Mouse (Mus musculus) neural tube, embryonic 10.5 days (tissue): ENCODE data around the gene Fgf4.
"Not testable (repeated sequence)": the region's sequence is repeated elsewhere in the genome, so short reads cannot be mapped to it uniquely, and the experiment has no call there.

Source experiments
- DNase-seq: peaks from one replicate; pipeline ENCODE4 v3.0.0-alpha.2; 2017; ENCODE audit warnings: low spot score; ENCODE audit errors: extremely low spot score

Fgf4 gene

DNA sequence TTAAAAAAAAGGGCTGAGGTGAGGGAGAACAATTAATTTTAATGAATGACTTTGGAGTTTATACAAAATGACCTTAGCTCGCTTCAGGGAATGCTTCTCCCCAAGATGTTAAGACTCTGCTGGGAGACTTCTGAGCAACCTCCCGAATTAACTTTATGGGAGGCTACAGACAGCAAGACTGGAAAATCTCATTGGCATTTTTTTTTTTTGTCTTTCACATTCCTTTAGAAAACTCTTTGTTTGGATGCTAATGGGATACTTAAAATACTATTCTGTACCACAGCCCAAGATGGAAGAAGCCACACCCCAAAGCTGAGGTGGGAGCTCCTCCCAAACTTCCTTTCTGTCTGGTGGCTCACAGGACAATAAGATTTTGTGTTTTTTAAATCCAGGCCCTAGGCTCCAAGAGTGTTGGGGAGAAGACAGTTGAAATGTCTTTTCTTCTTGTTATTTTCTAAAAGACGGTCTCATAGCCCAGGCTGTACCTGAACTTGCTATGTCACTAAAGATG, 17.0 kb downstream of the Fgf4 start:
- DNase-seq, result no peak

DNA sequence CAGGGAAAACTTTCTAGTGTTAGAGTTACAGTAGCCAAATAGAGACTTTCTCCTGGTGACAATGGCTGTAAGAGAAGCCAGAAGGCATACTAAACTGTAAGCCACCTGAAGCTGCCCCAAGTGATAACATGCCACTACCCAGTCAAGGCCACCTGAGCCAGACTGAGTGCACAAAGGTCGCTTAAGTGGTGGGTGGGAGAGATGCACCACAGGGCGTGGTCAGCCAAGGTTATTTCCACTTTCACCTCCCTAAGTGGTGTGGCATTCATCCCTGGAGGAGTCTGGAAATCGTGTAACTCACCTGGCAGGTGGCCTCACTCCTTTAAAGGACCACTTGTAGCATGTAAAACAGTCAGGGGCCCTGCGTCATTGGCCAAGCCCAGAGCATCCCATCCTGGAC, 20.0 kb downstream of the Fgf4 start:
- no peak for DNase-seq

DNA sequence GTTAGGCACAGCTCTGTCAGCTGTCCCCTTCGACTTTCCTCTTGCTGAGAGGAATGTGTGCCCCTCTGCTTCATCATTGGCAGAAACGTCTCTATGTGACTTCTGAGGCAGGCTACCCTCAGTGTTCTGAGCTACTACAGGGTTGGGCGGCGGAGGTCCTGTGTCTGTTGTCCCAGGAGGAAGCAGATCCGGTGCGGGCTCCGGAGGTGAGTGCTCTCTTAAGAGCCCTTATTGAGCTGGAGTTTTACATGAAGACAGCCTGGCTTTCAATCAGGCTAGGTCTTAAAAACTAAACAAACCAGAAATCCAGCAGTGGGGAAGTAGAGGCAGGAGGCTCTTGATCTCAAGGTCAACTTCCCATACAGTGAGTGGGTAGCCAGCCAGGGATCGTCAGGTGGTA, 20.4 kb downstream of the Fgf4 start:
- DNase-seq, result no peak

DNA sequence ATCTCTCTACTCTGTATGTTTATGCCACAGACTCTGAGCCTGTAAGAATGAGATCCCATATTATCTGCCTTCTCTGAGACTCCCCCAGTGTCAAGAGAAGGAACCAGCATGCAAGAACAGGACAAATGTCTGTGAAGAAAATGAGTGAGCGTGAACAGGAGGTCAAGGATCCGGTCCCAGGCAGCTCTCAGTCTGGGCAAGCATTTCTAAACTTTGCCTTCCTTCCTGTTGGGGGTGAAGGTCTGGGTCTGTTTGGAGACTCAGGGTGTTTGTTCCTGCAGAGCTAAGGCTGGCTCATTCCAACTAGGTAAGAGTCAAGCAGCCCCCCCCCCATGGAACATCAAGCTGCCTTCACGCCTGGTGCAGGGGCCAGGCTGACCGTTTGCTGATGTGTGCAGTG, 25.3 kb downstream of the Fgf4 start:
- DNase-seq, result no peak

DNA sequence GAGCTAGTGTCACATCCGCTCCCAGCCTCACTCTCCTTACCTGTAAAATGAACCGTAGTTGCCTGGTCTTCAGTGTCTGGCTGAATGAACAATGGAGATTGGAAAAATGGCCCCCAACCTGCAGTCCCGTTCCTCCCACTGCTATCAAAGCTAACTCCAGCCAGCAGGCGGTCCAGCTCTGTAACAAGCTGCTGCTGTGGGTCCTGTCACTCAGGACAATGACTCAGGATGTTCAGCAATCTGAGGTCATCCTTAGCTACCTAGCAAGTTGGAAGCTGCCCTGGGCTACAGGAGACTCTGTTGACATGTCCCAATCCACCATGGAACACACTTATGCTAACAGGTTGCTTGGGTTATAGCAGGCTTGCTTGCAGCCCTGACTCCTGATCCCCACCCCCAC, 26.0 kb downstream of the Fgf4 start:
- no peak for DNase-seq

DNA sequence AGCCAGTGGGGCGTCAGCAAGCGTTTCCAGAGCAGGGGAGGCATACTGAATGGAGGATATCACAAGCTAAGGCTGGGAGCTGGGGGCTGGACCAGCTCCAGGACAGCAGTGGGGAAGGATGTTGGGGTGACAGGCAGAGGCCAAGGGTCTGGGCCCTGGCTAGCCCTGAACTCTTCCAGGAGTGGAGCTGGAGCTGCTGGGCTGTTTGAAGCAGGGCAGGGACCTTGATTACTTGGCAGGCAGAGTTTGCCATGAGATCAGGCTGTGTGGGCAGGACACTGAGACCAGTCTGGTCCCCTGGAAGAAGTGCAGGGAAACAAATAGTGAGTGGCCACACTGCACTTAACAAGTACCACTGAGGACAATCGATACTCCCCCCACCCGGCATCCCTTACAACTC, 27.1 kb downstream of the Fgf4 start:
- no peak for DNase-seq

DNA sequence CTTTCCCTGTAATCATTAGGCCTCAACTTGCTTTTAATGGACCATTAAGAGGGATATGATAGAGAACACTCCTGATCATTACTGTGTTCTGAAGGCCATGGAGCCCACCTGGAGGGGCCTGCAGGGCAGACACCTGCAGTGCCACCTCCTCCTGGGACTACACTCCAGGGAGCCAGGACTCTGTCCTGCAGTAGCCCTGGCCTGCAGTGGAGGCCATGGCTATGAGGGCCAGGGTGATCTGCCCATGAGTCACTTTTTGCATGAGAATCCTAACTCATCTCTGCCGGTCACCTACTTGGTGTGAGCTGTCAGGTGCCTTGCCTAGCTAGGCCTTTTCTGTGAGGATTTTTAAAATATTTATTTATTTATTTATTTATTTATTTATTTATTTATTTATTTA, 31.2 kb downstream of the Fgf4 start:
- DNase-seq, result no peak

DNA sequence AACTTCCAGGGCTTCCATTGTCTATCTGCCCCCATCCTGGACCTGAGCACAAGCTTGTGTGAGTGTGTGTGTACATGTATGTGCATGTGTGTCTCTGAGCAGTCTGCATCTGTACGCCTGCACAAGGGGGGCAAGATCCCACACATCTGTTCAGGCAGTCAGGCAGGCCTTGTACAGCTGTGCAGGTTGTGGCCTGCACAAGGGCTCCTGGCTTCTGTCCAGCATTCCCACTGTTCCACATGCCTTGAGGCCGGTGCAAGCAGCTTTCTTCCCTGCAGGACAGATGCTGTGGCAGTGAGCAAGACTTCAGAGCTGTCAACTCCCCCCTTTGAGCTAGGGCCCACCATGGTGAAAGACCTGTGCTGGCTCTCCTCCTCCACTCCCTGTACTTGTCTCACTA, 35.9 kb downstream of the Fgf4 start:
- DNase-seq, result no peak

DNA sequence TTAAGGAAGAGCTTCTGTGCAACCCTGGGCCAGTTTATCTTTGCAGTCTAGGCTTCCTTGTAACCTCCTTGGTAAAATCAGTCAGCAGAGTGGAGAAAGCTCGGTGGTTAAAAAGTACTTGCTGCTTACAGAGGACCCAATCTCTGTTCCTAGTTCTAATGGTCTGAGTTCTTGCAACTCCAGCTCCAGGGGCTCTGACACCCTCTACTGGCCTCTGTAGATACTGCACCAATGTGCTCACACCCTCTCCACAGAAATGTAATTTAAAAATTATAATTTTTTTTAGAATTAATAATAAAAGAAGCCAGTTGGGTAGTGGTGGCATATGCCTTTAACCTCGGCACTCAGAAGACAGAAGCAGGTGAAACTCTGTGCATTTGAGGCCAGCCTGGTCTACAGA, 40.5 kb downstream of the Fgf4 start:
- DNase-seq, result no peak

DNA sequence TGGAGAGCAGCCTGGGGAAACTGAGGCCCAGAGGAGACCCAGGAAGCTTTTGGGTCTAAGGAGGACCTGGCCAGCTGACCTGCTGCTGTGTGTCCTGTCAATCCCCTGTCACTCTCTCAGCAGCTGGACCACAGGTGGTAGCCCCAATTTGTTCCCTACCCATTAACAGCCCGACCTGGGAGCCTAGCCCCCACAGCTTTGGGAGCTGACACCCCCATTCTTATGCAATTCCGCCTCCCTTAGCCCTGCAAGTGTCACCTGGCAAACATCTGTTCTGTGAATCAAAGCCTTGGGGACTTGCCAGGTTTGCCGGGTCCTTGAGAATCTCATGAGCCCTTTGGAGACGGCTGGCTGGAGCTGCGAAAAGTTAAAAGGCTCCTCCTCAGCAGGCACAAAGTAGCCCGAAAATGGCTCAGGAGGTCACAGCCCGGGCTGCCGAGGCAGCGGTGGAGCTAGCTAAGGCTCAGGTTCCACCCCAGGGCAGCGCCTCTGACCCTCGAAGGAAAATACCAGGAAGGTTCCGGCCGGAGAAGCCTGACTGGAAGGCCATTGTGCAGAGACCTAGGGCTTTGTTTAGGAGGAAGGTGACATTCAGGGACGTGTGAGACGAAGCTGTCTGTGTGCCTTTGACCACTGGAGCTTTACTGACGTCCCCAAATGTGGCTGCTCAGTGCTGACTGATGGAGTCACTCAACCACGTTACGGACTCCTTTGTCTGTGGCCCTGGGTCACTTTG, 41.6 kb downstream of the Fgf4 start:
- DNase-seq, result no peak

DNA sequence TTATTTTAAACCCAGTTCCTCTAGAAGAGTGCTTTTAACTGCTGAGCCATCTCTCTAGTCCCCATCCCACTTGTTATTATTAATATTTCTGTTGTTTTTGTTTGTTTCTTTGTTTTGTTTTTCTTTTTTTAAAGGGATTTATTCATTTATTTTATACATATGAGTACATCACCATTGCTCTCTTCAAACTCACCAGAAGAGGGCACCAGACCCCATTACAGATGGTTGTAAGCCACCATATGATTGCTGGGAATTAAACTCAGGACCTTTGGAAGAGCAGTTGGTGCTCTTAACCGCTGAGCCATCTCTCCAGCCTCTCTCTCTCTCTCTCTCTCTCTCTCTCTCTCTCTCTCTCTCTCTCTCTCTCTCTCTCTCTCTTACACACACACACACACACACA, 43.5 kb downstream of the Fgf4 start:
- not testable (repeated sequence) for DNase-seq

DNA sequence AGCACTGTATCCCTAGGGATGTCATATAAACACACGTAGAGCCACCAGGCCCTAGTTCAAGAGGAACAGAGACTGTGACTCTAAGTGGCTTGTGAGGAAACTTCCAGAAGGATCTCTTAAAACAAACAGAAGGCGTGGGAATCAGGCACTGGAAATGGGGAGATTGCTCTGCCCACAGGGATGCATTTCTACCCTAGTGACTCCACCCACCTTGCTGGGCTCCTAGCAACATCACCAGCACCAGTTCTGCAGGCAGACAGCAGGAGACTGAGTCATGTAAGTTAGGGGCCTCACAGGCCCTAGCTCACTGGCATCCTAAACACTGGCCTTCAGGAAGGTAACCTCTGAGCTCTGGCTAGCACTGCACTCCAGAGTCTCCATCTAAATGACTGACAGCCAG, 44.7 kb downstream of the Fgf4 start:
- no peak for DNase-seq

DNA sequence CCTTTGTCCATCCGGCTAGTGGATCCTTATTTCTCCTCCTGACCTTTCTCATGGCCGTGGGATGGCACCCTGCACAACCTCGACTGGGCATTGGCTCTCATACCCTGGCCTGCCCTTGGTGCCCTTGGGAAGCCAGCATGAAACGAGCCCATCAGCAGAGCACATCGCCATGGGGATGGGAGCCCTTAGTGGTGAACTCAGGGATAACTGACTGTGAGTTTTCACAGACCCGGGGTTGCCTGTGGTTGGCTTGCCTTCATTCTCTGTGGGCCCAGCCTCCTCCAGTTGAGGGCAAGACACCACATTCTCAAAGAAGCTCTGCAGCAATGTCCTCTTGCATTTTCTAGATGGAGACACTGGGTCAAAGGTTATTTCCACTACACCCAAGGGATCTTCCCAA, 45.2 kb downstream of the Fgf4 start:
- DNase-seq, result no peak

DNA sequence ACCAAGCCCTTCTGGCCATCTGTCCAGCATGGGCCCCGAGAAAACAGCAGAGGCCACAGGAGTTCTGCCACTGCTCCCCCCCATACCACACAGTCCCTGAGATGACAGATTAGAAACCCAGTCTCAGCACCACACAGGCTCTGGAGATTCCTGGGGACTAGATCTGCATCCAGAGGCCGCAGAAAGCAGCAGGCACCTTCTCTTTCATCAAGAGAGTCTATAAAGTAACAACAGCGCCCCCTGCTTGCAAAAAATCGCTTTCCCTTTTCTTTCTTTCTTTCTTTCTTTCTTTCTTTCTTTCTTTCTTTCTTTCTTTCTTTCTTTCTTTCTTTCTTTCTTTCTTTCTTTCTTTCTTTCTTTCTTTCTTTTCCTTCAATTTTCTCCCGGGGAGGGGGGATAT, 47.0 kb downstream of the Fgf4 start:
- peak; percentile 46 for DNase-seq

DNA sequence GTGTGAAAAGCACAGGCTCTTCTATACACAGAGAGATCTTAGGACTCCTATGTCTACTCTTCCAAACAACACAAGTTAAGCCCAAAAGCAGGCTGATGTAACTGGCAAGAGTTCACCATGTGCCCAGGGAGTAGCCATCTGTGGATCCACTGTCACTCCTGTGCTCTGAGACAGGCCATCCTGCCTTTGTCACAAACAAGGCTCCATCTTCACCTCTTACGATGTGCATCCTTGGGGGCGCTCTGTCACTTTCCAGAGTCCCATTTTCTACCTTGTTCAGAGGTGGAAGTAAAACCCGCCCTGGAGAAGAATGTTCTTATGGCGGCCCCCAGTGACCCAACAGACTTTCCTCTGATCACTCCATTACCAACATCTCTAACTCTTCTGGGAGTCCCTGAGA, 47.5 kb downstream of the Fgf4 start:
- DNase-seq, result peak; percentile 33

DNA sequence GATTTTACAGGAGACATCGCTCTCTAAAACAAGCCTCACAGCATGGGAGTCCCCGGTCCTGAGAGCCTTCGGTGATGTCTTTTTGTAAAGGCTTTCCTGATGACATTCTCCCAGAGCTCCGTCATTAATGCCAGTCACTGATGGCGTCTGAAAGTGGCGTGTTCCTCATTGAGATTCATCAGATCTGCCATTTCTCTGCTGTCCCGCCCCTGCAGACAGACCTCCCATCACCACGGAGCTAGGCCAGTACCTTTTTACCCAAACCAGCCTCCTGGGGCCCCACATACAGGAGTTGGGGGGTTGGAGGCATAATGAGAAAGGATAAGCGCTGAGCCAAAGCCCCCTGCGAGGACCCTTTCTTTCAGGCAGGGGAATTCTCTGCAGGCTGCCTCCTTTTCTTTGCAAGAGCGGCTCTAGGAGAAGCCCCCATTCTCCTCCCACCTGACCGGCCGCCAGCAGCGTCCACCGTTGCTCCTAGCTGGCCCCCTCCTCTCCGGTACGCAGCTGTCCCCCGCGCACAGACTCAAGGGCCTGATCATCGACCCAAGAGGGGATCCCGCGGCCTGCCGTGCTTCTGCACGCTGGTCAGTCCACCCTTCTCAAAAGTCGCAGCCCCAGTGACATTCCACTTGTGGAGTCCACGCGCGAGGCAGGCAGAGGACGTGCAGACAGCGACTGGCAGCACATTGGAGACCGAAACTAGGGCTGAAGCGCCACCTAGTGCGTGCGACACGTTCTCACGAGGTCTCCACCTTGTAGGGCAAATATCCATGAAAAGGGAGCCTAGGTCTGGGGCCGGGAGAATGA, 48.3 kb downstream of the Fgf4 start:
- peak; percentile 82 for DNase-seq

DNA sequence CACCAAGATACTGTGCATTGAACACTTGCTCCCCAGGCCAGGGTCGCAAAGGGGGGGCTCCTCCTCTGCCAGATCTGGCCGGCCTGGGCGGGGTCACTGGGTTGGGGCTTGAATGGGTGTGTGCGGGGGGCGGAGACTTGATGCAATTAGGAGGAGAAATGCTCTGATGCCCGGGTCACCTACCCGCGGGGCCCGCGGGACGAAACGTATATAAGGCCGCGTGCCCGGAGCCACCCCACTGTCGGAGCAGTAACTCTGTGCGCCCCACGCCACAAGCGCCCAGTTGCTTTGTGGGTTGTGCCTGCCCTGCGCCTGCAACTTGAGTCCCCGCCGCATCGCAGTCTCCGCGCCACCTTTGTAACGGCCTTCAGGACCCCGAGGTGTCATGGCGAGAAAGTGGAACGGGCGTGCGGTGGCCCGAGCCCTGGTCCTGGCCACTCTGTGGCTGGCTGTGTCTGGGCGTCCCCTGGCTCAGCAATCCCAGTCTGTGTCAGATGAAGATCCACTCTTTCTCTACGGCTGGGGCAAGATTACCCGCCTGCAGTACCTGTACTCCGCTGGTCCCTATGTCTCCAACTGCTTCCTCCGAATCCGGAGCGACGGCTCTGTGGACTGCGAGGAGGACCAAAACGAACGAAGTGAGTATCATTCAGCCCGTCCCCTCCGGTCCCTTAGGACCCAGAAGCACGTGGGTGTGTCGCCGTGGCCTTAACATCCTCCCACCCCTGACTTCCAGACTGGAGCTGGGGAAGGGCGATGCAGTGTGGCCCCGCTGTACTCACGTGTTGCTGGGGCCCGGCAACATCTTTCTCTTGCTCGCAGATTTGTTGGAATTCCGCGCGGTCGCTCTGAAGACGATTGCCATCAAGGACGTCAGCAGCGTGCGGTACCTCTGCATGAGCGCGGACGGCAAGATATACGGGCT, 49.4 kb downstream of the Fgf4 start, which contains the start of gene Fgf15:
Gene Fgf15, plus strand, starts transcription at position 238 of the 925 bp plus-strand sequence.
- DNase-seq, result peak; percentile 60

DNA sequence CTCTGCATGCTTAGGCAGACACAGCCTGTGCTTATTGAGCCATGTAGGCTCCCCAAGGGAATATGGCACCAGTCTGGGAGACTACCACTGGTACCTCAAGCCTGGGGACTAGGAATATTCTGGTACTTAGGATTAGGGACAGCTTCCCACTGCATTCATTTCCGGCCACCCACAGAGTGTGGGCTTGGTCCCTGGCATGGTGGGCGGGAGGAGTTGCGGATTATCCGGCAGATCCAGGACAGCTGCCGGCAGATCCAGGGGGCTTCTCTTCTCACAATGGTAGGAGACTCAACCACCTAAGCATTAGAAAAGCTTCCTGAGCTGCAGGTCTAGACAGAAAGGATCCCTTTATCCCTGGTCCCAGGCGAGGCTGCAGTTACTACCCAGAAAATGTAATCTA, 51.3 kb downstream of the Fgf4 start:
- DNase-seq, result no peak

DNA sequence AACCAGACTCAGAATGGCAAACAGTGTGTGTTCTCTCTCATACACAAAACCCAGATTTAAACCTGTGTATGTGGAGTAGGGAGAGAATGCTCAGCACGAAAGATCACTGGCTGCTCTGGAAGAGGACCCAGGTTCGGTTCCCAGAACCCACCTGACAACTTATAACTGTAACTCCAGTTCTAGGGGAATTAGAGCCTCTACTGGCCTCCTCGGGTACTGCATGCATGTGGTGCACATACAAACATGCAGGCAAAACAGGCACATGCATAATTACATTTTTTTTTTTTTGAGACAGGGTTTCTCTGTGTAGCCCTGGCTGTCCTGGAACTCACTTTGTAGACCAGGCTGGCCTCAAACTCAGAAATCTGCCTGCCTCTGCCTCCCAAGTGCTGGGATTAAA, 58.3 kb downstream of the Fgf4 start:
- not testable (repeated sequence) for DNase-seq

DNA sequence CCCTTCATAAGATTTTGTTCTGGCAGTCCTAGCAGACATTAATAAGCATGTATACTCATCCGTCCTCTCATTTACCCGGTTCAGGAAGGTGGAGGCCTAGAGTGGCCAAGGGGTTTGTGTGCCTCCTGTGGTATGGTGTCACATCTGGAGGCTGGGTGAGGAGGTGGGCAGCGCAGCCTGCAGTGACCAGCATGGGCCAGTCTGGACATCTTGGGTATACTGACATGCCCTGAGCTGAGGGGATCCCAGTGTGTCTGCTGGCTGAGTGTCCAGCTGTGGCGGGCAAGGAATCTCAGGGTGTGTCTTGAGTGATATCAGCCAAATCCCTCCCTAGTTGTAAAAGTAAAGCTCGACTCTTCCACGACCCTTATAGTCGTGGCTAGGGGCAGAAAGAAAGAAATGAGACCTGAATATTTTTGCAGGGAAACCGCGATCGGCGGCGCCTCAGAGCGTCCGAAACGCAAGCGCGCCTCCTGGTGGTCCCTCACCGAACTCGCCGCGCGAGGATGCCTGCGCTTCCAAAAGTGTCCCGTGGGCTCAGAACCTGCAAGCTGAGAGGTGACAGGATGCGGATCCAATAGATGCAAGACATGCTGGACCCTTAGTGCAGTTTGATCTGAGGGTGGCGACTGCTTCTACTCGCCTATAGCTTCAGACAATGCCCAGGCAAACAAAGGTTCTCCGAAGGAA, 59.7 kb downstream of the Fgf4 start:
- DNase-seq, result peak; percentile 80

DNA sequence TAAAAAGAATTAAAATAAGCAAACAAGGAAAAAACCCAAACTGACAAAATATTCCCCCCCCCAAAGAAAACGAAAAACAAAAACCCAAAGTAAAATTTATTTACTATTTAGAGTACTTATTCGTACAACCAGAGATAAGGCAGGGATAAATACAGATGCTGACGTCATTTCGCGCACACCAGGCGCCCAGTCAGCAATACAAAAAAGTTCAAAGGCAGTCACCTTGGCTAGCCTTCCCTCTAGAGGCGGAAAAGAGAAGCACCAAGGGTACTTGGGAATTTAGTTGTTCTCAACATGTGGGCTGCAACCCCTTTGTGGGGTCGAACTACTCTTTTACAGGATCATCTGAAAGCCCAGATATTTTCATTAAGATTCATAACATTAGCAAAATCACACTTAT, 60.6 kb downstream of the Fgf4 start:
- DNase-seq, result no peak
